Mouse (Mus musculus) G1E-ER4 (cell line): ENCODE measurements at regions not wholly inside any gene's neighbourhood (a gene's known extent, or its start where the extent isn't known, plus 50 kb on each side); places are given as distances from the start of the nearest gene placed in this dataset.

Source experiments
- GATA1 ChIP-seq: IDR thresholded peaks from one replicate; pipeline ENCODE4 v1.8.0; 2012; ENCODE audit warnings: low read length, inconsistent platforms

DNA sequence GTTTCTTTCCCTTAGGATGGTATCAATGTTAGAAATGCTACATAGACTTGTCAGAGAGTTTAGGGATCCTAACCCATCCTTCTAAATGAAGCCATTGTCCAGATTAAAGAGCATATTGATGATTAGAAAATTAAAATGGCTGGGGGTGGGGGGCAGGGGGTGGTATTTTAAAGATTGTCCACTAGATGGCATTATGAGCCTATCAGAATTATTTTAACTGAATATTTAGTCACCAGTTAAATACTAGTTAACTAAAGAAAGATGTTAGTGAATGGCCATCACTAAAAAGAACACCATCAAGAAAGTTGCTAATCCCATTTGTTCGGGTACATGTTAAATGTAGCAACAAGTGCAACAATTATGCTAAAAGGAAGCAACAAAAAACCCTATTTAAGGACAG, 1909.6 kb upstream of the 5930422O12Rik start:
- no peak for TF ChIP-seq GATA1

DNA sequence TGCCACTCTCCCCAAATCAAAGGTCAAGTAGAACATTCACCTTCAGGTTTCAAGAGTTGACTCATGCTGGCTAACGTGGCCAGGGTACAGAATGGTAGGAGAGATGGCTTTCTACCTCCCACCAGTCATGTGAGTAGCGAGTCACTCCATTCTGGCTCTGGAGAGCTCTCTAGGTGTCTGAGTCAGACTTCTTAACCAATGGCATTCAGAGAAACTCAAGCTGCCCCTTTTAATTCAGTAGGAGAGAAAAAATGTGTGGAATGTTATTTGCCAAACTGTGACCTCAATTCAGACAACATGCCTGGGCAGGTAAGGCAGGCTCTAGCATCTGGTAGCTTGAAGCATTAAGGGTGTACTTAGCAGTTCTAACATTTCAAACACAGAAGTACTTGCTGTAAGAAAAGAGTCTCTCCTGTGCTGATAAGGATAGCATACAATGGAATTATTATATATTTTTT, 1907.5 kb upstream of the 5930422O12Rik start:
- TF ChIP-seq GATA1, result no peak

DNA sequence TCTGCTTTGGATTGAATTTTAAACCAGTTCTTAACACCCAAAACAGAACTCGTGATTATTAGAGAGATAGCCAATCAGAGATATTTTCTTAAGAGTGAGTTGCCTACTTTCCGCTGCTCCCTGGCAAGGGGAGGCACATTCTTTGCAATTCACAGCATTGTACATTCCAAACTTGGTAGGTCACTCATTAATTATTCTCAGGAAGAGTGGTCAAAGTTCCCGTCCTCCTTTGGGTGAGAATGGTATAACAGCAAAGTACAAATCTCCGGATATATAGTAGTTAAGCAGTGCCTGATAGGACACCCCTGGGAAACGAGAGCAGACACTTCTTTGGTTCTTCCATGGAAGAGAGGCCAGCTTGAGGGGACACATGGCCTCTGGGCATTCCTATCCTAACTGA, 1903.4 kb upstream of the 5930422O12Rik start:
- no peak for TF ChIP-seq GATA1

DNA sequence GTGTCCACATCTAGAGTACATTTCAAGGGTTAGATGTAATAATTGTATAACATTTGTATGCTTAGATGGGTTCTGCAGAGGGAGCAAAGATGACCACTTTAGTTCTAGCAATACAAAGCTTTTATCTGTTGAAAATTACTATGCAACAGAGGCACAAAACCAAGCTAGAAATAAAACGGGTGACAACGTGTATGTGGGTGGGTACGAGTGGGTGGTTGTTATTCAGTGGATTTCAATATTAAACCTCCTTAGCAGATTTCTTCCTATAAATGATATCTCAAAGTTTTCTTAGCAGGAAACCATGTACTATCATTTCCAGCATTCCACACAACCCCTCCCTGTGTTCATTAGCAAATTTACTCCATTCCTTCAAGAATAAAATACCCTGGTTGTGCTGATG, 1889.3 kb upstream of the 5930422O12Rik start:
- no peak for TF ChIP-seq GATA1

GRCm38 (mm10) chr8:31541646-31542045, 1886.9 kb upstream of the 5930422O12Rik start:
- no peak for TF ChIP-seq GATA1

- no peak for TF ChIP-seq GATA1
Measured at GRCm38 (mm10) chr8:31574136-31574535, 1854.4 kb upstream of the 5930422O12Rik start.

DNA sequence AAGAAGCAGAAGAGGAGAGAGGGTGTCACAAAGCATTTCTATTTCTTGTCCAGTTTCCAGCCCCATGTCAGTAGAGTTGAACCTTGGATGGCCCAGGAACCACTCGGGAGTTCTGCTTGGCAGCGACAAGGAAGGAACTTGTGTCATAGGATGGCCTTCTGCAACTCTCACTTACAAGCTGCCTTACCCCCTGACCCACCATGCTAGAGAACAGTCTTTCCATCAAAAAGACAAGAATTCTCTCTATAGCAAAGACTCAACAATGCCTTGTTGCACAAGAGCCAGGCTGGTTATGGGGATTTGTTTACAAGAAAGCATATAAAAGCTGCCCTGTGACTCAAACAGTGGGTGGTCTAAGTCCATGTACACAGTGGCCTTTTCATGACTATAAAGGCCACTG, 1852.4 kb upstream of the 5930422O12Rik start:
- no peak for TF ChIP-seq GATA1

DNA sequence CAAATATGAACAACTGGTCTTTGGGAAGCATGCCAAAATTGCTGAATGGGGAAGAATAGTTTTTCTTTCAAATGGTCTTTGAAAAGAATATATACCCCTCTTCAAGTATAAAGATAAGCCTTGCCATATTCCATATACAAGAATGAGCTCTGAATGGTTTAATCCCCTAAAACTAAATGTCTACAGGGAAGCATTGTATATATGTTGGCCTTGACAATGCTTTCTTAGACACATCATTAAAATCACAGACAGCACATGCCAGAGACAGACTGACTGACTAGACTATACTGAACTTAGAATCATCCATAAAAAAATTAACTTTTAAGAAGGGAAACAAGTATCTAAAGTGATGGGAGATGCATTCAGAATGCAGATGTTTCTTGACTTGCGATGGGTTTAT, 1843.8 kb upstream of the 5930422O12Rik start:
- TF ChIP-seq GATA1, result no peak

DNA sequence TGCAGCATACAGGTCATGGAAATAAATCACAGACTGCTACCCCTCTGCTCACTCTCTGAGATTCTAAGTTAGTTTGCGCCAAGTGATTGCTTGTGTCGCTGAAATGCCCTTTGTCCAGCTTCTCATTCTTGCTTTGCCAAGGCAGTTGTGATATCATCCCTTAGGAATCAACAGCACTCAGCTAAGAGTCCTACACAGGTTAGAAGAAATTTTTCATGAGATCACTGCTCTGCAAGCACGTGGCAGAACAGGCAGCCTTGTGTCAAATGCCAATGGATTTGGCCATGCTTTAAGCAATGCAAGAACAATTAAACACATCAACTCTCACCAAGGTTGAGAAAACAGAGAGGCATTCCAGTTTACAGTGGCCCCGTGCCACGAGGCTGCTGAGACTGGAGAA, 1829.0 kb upstream of the 5930422O12Rik start:
- no peak for TF ChIP-seq GATA1

- TF ChIP-seq GATA1, result no peak
Measured at GRCm38 (mm10) chr8:31600979-31601378, 1827.5 kb upstream of the 5930422O12Rik start.

DNA sequence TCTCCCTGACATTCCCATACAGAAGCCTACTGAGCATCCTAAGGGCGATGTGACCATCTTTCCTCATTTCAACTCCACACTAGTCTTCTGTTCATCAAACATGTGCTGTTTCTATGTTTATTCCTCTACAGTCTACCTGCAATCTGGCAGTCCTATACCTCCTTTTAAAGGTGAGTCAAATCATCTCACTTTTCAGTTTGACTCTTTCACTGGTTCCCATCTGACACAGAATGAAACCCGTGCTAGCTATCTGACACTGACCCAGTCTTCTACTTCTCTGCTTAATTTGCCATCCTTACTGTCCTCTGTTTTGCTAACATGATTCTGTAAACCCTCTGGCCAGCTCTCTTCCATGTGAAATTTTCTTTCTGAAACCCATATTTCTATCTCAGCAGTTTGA, 1812.0 kb upstream of the 5930422O12Rik start:
- TF ChIP-seq GATA1, result no peak

DNA sequence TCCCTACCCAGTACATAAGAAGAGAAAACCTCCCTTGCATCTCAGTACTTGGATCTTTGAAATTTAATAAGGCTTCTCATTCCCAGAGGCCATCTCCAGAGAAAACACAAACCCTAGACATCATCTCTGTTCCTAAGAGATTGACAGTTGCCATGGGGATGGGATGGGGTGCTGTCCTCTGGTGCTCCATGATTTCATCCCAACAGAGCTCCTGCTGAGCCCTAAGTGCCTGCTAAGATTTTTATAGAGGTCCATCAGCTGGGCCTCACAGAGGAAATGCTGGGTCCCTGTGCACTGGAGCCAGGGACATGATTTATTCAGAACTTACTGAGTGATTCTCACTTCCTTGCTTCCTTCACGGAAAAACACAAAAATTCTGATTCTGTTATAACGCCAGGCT, 1800.8 kb upstream of the 5930422O12Rik start:
- TF ChIP-seq GATA1, result no peak

DNA sequence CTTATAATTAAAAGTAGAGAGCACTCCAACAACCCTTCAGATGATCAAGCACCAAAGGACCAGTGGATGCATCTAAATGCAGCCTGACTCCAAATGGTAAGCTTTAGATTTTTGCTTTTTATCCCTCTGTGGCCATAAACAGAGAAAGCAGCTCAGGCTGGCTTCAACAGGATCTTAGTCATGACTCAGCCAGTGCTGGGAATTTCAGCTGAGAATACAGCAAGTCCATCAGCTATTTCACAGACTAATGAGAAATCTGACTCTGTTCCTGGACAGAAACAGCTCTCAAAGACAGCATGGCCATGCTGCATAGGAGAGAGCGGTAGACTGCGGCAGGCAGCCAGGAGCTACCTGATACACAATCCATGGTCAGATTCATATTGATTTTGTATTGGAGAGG, 1800.4 kb upstream of the 5930422O12Rik start:
- no peak for TF ChIP-seq GATA1

DNA sequence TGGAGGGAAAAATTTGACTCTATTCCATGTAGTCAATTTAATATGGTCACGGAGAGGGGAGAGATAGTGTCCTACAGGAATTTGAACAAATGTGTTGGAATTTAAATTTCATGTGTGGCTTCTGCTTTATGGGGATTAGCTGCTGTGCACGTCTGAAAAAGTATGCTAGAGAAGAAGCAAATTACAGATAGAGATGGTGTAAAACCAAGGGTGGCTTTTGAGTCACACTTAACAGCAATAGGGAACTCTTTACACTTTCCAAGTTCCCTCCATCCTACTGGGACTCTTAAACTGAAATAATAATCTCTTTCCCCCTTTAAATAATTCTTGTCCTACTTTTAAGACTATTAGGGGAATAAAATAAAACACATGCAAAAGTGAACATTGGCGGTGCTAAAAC, 1790.1 kb upstream of the 5930422O12Rik start:
- no peak for TF ChIP-seq GATA1

DNA sequence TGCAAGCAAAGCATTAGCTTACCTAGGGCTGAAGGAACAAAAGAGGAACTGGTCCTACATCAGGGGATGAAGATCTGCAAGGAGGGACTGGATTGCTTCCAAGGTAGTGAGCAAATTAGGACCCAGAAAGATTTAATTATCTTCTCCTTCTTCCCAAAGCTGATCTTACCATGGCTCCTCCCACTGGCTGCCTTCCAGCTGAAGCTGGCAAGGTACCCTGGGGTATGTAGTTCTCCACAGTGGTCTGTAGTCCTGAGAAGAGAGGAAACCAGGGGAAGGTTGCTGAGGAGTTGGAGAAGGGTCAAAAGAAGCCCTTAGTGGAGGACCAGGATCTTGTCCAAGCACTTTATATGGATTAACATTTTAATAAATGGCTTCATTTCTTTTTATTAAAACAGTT, 1764.8 kb upstream of the 5930422O12Rik start:
- no peak for TF ChIP-seq GATA1

- no peak for TF ChIP-seq GATA1
Measured at GRCm38 (mm10) chr8:31665485-31665884, 1763.0 kb upstream of the 5930422O12Rik start.

- TF ChIP-seq GATA1, result no peak
Measured at GRCm38 (mm10) chr8:31704168-31704567, 1724.3 kb upstream of the 5930422O12Rik start.
